Mouse (Mus musculus) kidney, embryonic 14.5 days (tissue): ENCODE data around the gene Atraid. TPM values are rescaled to one million over a fixed set of nuclear protein-coding genes. Genes with fewer than 3 reads are reported as not detected.

Experiments used
- ATAC-seq: fragments of 200-750 bp; cut with Nextera tagmentation; 2 replicates; pipeline ENCODE4 v1.8.0; 2017; ENCODE audit warnings: moderate number of reproducible peaks, mild to moderate bottlenecking, moderate TSS enrichment, moderate library complexity; ENCODE audit not compliant: low FRiP score, low TSS enrichment
- H3K27ac ChIP-seq: fragments of 300-500 bp; sonication (generic); 2 replicates; pipeline ENCODE4 v1.5.1; 2014; ENCODE audit warnings: low read depth, mild to moderate bottlenecking, low read length, moderate library complexity, mixed read lengths
- H3K27me3 ChIP-seq: fragments of 300-500 bp; sonication (generic); 2 replicates; pipeline ENCODE4 v1.6.1; 2014; ENCODE audit warnings: mild to moderate bottlenecking, low read length; ENCODE audit not compliant: control insufficient read depth, insufficient read depth
- H3K36me3 ChIP-seq: fragments of 300-500 bp; sonication (generic); 2 replicates; pipeline ENCODE4 v1.6.1; 2014; ENCODE audit warnings: low read length, mixed read lengths; ENCODE audit not compliant: control insufficient read depth, insufficient read depth
- H3K4me1 ChIP-seq: fragments of 300-500 bp; sonication (generic); 2 replicates; pipeline ENCODE4 v1.6.1; 2014; ENCODE audit warnings: low read length, mixed read lengths; ENCODE audit not compliant: control insufficient read depth, insufficient read depth
- H3K4me2 ChIP-seq: fragments of 300-500 bp; sonication (generic); replicated peaks from 2 replicates; pipeline ENCODE4 v1.6.1; 2014; ENCODE audit warnings: low read depth, mild to moderate bottlenecking, low read length
- H3K4me3 ChIP-seq: fragments of 300-500 bp; sonication (generic); 2 replicates; pipeline ENCODE4 v1.5.1; 2014; ENCODE audit warnings: mild to moderate bottlenecking, low read length
- H3K9ac ChIP-seq: fragments of 300-500 bp; sonication (generic); 2 replicates; pipeline ENCODE4 v1.6.1; 2014; ENCODE audit warnings: low read depth, mild to moderate bottlenecking, low read length, moderate library complexity
- H3K9me3 ChIP-seq: fragments of 300-500 bp; sonication (generic); 2 replicates; pipeline ENCODE4 v1.6.1; 2016; ENCODE audit warnings: low read length; ENCODE audit not compliant: control insufficient read depth
- WGBS: fragments of 180-500 bp; shearing (Covaris S2); extraction: QIAGEN DNeasy Blood & Tissue Kit; methylation state at CpG from one replicate; pipeline ENCODE4 v1.1.7; 2014; 5-methylcytosine and 5-hydroxymethylcytosine counted together
- polyA plus RNA-seq: library from polyadenylated mRNA; unstranded; fragments of >200 nt; fragmentation: Nextera tagmentation; extraction: Ambion mirVana; gene quantifications from 2 replicates; pipeline ENCODE4 v1.2.1, GENCODE M21; 2014

Atraid gene
- polyA plus RNA-seq, 1 experiment from 2014 or later = 144 TPM

DNA sequence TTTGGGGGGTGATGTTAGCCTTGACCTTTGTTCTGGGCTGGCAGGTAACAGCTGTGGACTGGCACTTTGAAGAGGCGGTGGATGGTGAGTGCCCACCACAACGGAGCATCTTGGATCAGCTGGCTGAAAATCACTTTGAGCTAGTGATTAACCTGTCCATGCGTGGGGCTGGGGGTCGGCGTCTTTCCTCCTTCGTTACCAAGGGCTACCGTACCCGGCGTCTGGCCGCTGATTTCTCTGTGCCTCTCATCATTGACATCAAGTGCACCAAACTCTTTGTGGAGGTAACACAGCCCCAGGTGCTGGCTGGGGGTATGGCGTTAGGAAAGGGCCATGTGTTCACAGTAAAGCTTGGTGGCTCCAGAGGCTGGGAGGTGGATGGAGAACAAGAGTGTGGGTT, 23.7 kb downstream of the Atraid start:
- Histone ChIP-seq H3K4me1 (no peaks in the 10 kb centered on the region), H3K9ac (no peak overlapping the region), H3K4me3 (no peak overlapping the region), H3K27me3 (no peaks in the 10 kb centered on the region), H3K27ac (no peak overlapping the region), H3K4me2 (no peak overlapping the region), H3K36me3 (peaks cover 97% of the 10 kb centered on the region), H3K9me3 (no peaks in the 10 kb centered on the region)
- ATAC-seq = no peak
- 94% methylated on average over 11 of the region's 11 CpGs for WGBS

DNA sequence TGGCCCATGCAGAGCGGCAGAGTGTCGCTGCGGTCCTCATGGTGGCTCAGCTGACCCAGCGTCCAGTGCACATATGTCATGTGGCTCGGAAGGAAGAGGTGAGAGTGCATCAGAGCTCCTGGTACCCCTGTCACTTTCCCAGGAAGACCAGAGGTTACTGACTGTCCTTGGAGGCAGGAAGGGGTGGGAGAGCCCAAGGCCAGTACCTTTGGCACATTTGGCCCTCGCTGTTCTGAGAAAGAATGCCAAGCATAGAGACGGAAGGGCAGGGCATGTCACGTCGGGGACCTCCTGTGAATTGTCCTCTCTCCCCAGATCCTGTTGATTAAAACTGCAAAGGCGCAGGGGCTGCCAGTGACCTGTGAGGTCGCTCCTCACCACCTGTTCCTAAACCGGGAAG, 25.1 kb downstream of the Atraid start:
- no peak overlapping the region for H3K4me3 ChIP-seq
- no peak for ATAC-seq
- H3K9ac ChIP-seq = no peak overlapping the region
- H3K27ac ChIP-seq = no peak overlapping the region
- no peaks in the 10 kb centered on the region for H3K27me3 ChIP-seq
- no peak overlapping the region for H3K4me2 ChIP-seq
- peaks cover 97% of the 10 kb centered on the region for H3K36me3 ChIP-seq
- no peaks in the 10 kb centered on the region for H3K4me1 ChIP-seq
- no peaks in the 10 kb centered on the region for H3K9me3 ChIP-seq
- 93% methylated on average over 12 of the region's 12 CpGs for WGBS

DNA sequence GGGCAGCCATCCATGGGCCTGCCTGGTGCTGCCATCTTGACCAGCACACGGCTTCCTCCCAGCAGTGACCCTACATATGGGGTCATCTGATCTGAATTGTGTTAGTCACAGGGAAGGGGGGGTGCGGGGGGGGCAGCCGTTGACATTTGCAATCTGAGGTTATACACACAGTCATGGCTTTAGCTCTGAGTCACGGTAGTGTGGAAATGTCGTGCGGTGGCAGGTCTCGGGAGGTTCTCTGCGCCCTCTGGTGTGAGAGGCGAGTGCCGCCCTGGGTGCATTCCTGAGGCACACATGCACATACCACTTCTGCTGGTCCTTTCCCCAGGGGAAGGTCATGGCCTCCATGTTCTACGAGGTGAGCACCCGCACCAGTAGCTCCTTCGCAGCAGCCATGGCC, 28.2 kb downstream of the Atraid start:
- no peak for ATAC-seq
- peaks cover 73% of the 10 kb centered on the region for H3K36me3 ChIP-seq
- H3K27me3 ChIP-seq = no peaks in the 10 kb centered on the region
- H3K9ac ChIP-seq = no peak overlapping the region
- no peaks in the 10 kb centered on the region for H3K4me1 ChIP-seq
- no peak overlapping the region for H3K27ac ChIP-seq
- no peaks in the 10 kb centered on the region for H3K9me3 ChIP-seq
- no peak overlapping the region for H3K4me2 ChIP-seq
- H3K4me3 ChIP-seq = no peak overlapping the region
- WGBS = 88% methylated on average over 13 of the region's 13 CpGs

DNA sequence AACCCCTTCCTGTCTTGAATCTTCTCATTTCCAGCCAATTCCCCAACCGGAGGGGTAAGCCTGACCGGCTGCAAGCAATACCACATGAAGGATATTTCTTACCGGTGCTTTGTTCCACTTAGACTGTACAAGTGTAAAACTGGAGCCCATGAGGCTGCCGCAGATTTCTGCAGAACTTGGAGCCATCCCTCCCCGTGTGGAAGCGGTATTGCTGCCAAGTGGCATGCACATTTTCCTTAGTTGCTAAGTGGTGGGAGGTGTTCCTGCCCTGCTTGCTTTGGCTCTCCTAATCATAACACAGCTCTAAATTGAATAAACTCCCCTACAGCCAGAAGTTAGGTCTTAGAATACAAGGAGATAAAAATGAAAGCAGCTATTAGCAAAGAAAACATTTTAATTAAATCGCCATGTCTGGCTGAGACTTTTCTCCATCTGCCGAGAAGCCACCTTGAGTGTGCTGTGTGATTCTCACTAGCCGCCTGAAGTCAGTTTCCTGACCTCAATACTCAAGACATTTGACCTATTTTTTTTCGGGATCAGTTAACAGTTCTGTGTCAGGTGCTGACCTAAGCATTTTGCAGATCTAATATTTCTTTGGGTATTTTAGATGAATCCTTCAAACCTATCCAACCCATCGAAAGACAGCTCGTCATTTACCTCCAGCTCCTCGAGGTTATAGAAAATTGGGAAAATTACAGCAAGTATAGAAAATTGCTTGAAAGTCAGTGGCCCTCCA, 32.1 kb downstream of the Atraid start:
- H3K27me3 ChIP-seq = no peaks in the 10 kb centered on the region
- no peak overlapping the region for H3K4me2 ChIP-seq
- no peak overlapping the region for H3K4me3 ChIP-seq
- H3K4me1 ChIP-seq = peaks cover 5% of the 10 kb centered on the region
- WGBS = 79% methylated on average over 13 of the region's 13 CpGs
- no peak overlapping the region for H3K27ac ChIP-seq
- H3K9ac ChIP-seq = no peak overlapping the region
- H3K36me3 ChIP-seq = peaks cover 36% of the 10 kb centered on the region
- no peak for ATAC-seq
- no peaks in the 10 kb centered on the region for H3K9me3 ChIP-seq

DNA sequence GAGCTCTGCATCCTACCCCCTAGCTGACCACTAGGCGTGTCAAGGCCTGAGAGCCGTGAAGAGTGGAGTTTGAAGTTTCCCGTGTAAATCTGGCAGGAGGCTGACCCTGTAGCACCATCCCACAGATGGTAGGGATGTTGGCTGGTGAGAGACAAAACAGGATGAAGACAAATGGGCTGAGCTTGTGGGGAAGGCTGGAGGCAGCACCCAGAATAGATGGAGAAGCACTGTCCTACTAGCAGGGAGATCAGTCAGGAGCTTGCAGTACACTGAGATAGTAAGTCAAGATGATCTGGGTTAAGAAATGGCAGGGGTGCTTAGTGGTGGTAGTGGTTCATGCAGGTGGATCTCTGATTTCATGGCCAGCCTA, 32.7 kb downstream of the Atraid start:
- WGBS = 56% methylated on average over 3 of the region's 3 CpGs
- Histone ChIP-seq H3K4me2 (no peak overlapping the region), H3K9ac (no peak overlapping the region), H3K4me3 (no peak overlapping the region), H3K27me3 (no peaks in the 10 kb centered on the region), H3K36me3 (peaks cover 31% of the 10 kb centered on the region), H3K27ac (no peak overlapping the region), H3K4me1 (peaks cover 5% of the 10 kb centered on the region), H3K9me3 (no peaks in the 10 kb centered on the region)
- ATAC-seq = no peak

DNA sequence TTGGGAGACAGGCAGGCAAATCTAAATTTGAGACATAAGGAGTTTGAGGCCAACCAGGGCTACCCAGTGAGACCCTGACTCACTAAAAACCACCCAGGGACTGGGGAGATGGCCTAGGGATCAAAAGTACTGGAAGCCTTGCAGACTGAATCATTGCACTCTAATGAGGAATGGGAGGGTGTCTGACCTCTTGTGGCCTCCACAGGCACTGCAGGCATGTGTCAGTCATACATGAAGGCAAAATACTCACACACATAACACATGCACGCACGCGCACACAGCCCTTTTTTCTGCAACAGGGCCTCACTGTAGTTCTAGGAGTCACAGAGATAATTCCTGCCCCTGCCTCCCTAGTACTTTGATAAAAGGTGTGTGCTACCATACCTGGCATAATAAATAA, 33.3 kb downstream of the Atraid start:
- Histone ChIP-seq H3K27ac (no peak overlapping the region), H3K4me1 (peaks cover 5% of the 10 kb centered on the region), H3K9ac (no peak overlapping the region), H3K9me3 (no peaks in the 10 kb centered on the region), H3K4me3 (no peak overlapping the region), H3K4me2 (no peak overlapping the region), H3K36me3 (peaks cover 25% of the 10 kb centered on the region), H3K27me3 (no peaks in the 10 kb centered on the region)
- 79% methylated on average over 3 of the region's 3 CpGs for WGBS
- ATAC-seq = no peak

DNA sequence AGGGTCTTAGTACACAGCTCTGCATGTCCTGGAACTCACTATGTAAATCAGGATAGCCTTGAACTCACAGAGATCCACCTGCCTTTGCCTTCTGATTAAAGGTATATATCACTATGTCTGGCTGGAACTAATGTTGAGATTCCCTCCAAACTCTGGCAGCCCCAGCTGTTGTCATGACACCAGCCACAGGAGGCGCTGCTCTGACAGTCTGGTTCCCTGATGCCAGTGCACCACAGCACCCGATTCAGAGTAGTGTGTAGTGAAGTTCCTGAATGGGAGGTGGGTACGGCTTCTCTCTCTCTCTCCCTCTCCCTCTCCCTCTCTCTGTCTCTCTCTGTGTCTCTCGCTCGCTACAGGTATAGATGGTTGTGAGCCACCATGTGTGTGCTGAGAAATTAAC, 34.2 kb downstream of the Atraid start:
- Histone ChIP-seq H3K9ac (no peak overlapping the region), H3K27ac (no peak overlapping the region), H3K9me3 (no peaks in the 10 kb centered on the region), H3K4me1 (peaks cover 5% of the 10 kb centered on the region), H3K36me3 (peaks cover 15% of the 10 kb centered on the region), H3K4me2 (no peak overlapping the region; the same call in 1 of the 2 replicates), H3K4me3 (no peak overlapping the region), H3K27me3 (no peaks in the 10 kb centered on the region)
- no peak for ATAC-seq
- WGBS = 12% methylated on average over 5 of the region's 5 CpGs

DNA sequence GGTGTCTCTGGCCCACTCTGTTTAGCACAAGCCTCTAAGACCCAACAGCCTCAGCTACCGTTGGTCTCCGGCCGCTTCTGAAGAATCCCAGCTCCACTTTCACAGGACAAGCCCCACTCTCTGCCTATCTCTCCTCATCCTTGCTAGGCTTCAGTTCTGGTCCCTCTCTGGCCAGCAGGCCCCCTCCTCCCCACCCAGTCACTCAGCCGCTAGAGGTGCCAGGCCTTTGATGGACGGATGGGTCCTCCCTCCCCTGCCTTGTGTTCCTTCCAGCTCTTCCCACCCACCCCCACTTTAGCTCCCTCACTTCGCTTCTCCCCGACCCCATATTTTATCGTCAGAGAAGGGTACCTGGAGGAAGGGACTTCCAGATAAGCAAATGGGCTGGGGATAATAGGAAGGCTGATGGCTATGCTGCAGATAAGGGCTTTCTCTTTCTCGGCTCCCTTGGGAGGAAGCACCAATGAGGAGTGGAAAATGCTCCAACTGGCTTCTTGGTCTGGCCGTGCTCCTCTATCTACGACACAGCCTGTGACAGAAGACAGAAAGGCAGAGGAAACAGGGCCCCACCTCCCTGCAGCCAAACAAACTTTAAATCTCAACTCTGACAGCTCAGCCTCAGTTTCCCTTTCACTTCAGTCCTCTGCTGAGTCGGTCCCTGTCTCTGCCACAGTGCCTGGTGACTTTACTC, 35.0 kb downstream of the Atraid start:
- Histone ChIP-seq H3K27me3 (no peaks in the 10 kb centered on the region), H3K9me3 (no peaks in the 10 kb centered on the region), H3K4me1 (peaks cover 5% of the 10 kb centered on the region), H3K36me3 (peaks cover 8% of the 10 kb centered on the region), H3K27ac (no peak overlapping the region), H3K4me3 (no peak overlapping the region), H3K4me2 (peak overlapping the region; percentile 15; the same call in 1 of the 2 replicates), H3K9ac (no peak overlapping the region)
- ATAC-seq = no peak
- 21% methylated on average over 12 of the region's 12 CpGs for WGBS

DNA sequence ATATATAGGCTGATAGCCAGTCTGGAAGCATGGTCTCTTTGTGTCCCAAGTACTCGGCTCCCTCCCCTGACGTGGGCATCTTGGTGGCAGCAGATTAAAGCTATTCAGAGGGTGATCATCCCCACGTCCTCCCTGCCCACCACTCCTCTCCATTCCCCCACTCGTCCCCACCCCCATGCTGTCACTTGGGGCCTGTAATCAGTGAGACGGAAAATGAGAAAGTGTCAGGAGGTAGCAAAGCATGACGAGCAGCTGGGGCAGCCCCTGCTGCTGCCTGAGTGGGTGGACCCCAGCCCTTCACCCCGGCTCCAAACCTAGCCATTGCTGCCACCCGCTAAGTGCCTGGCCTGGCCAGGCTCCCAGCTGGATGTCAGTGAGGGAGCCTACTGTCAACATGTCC, 35.8 kb downstream of the Atraid start:
- Histone ChIP-seq H3K27ac (no peak overlapping the region), H3K4me2 (no peak overlapping the region), H3K4me3 (no peak overlapping the region), H3K36me3 (no peaks in the 10 kb centered on the region; the same call in 1 of the 2 replicates), H3K27me3 (no peaks in the 10 kb centered on the region; the same call in 1 of the 2 replicates), H3K4me1 (peaks cover 5% of the 10 kb centered on the region), H3K9me3 (no peaks in the 10 kb centered on the region), H3K9ac (no peak overlapping the region)
- ATAC-seq = peak; percentile 79
- 3% methylated on average over 7 of the region's 8 CpGs for WGBS
